Mouse (Mus musculus) kidney, postnatal 0 days (tissue): ENCODE data around the gene 6430548M08Rik. TPM values are rescaled to one million over a fixed set of nuclear protein-coding genes. Genes with fewer than 3 reads are reported as not detected.

Experiments used
- ATAC-seq: fragments of 200-750 bp; cut with Nextera tagmentation; replicated peaks from 2 replicates; pipeline ENCODE4 v1.8.0; 2017; ENCODE audit warnings: low read depth, moderate number of reproducible peaks, moderate TSS enrichment, moderate library complexity; ENCODE audit not compliant: low FRiP score
- DNase-seq: peaks from one replicate; pipeline ENCODE4 v3.0.0-alpha.2; 2016; ENCODE audit warnings: low spot score
- H3K27ac ChIP-seq: fragments of 300-500 bp; sonication (generic); 2 replicates; pipeline ENCODE4 v1.5.1; 2014; ENCODE audit warnings: mild to moderate bottlenecking
- H3K27me3 ChIP-seq: fragments of 300-500 bp; sonication (generic); 2 replicates; pipeline ENCODE4 v1.6.1; 2014; ENCODE audit warnings: low read length, mixed read lengths; ENCODE audit not compliant: insufficient read depth
- H3K36me3 ChIP-seq: fragments of 300-500 bp; sonication (generic); 2 replicates; pipeline ENCODE4 v1.6.1; 2014; ENCODE audit warnings: low read length, mixed read lengths; ENCODE audit not compliant: insufficient read depth
- H3K4me1 ChIP-seq: fragments of 300-500 bp; sonication (generic); replicated peaks from 2 replicates; pipeline ENCODE4 v1.6.1; 2014; ENCODE audit warnings: antibody characterized with exemption, low read length, mixed read lengths; ENCODE audit not compliant: insufficient read depth
- H3K4me2 ChIP-seq: fragments of 300-500 bp; sonication (generic); 2 replicates; pipeline ENCODE4 v1.6.1; 2014; ENCODE audit warnings: mild to moderate bottlenecking, low read length, moderate library complexity, mixed read lengths
- H3K4me3 ChIP-seq: fragments of 300-500 bp; sonication (generic); replicated peaks from 2 replicates; pipeline ENCODE4 v1.5.1; 2014; ENCODE audit warnings: low read depth, low read length
- H3K9ac ChIP-seq: fragments of 300-500 bp; sonication (generic); 2 replicates; pipeline ENCODE4 v1.6.1; 2014; ENCODE audit warnings: low read depth, low read length
- H3K9me3 ChIP-seq: fragments of 300-500 bp; sonication (generic); replicated peaks from 2 replicates; pipeline ENCODE4 v1.6.1; 2016; ENCODE audit warnings: low read length, inconsistent platforms, mixed read lengths
- CTCF ChIP-seq: IDR thresholded peaks from 2 replicates; pipeline ENCODE4 v1.5.1; 2016; ENCODE audit warnings: antibody characterized with exemption, low read depth, mild to moderate bottlenecking, moderate library complexity
- WGBS: fragments of 180-500 bp; shearing (Covaris S2); extraction: QIAGEN DNeasy Blood & Tissue Kit; methylation state at CpG from one replicate; pipeline ENCODE4 v1.1.7; 2014; 5-methylcytosine and 5-hydroxymethylcytosine counted together
- polyA plus RNA-seq: library from polyadenylated mRNA; unstranded; fragments of >200 nt; fragmentation: Nextera tagmentation; extraction: Ambion mirVana; gene quantifications from 2 replicates; pipeline ENCODE4 v1.2.1, GENCODE M21; 2015

The 6430548M08Rik gene
- polyA plus RNA-seq, 1 experiment from 2014 or later, result 6.9 TPM

GRCm38 (mm10) chr8:120184850-120185792 lies 71.2 kb downstream of the 6430548M08Rik start:
- ATAC-seq (no peak), DNase-seq (peak; percentile 67)
- Histone ChIP-seq H3K9ac (no peak overlapping the region), H3K27me3 (no peaks in the 10 kb centered on the region), H3K4me3 (no peak overlapping the region), H3K4me1 (peaks cover 32% of the 10 kb centered on the region), H3K9me3 (no peaks in the 10 kb centered on the region), H3K4me2 (no peak overlapping the region), H3K36me3 (no peaks in the 10 kb centered on the region), H3K27ac (no peak overlapping the region; the same call in 1 of the 2 replicates)
- no peak for TF ChIP-seq CTCF
- 25% methylated on average over 17 of the region's 17 CpGs for WGBS

- H3K9me3 ChIP-seq, result no peaks in the 10 kb centered on the region
- no peak overlapping the region for H3K27ac ChIP-seq
- H3K4me1 ChIP-seq, result peaks cover 32% of the 10 kb centered on the region
- no peak overlapping the region for H3K9ac ChIP-seq
- H3K4me2 ChIP-seq, result no peak overlapping the region
- no peak overlapping the region for H3K4me3 ChIP-seq
- H3K36me3 ChIP-seq, result no peaks in the 10 kb centered on the region
- H3K27me3 ChIP-seq, result no peaks in the 10 kb centered on the region
- no peak for DNase-seq
- no peak for ATAC-seq
- 52% methylated on average over 8 of the region's 8 CpGs for WGBS
- TF ChIP-seq CTCF, result no peak
Observed at GRCm38 (mm10) chr8:120186454-120186853, 72.5 kb downstream of the 6430548M08Rik start.

- Histone ChIP-seq H3K9ac (no peak overlapping the region), H3K36me3 (no peaks in the 10 kb centered on the region), H3K27ac (no peak overlapping the region), H3K4me3 (no peak overlapping the region), H3K4me1 (peaks cover 32% of the 10 kb centered on the region), H3K27me3 (no peaks in the 10 kb centered on the region), H3K9me3 (no peaks in the 10 kb centered on the region), H3K4me2 (no peak overlapping the region)
- ATAC-seq (no peak), DNase-seq (no peak)
- 75% methylated on average over 6 of the region's 6 CpGs for WGBS
- no peak for TF ChIP-seq CTCF
Observed at GRCm38 (mm10) chr8:120188510-120188909, 74.6 kb downstream of the 6430548M08Rik start.

- peaks cover 26% of the 10 kb centered on the region for H3K4me1 ChIP-seq
- H3K4me2 ChIP-seq, result no peak overlapping the region
- no peaks in the 10 kb centered on the region for H3K9me3 ChIP-seq
- H3K36me3 ChIP-seq, result no peaks in the 10 kb centered on the region
- ATAC-seq (no peak), DNase-seq (no peak)
- H3K9ac ChIP-seq, result no peak overlapping the region
- H3K4me3 ChIP-seq, result no peak overlapping the region
- no peaks in the 10 kb centered on the region for H3K27me3 ChIP-seq
- no peak overlapping the region for H3K27ac ChIP-seq
- 48% methylated on average over 6 of the region's 6 CpGs for WGBS
- no peak for TF ChIP-seq CTCF
Observed at GRCm38 (mm10) chr8:120189440-120189839, 75.5 kb downstream of the 6430548M08Rik start.

GRCm38 (mm10) chr8:120190107-120190809 lies 76.3 kb downstream of the 6430548M08Rik start:
- Histone ChIP-seq H3K27me3 (no peaks in the 10 kb centered on the region), H3K9ac (no peak overlapping the region), H3K9me3 (no peaks in the 10 kb centered on the region), H3K4me3 (no peak overlapping the region), H3K4me1 (peaks cover 21% of the 10 kb centered on the region), H3K27ac (no peak overlapping the region), H3K36me3 (no peaks in the 10 kb centered on the region), H3K4me2 (0 out of 2 replicates have a peak overlapping the region, but pooled peaks have one; percentile 46)
- no peak for TF ChIP-seq CTCF
- peak; percentile 11; the same call in 1 of the 2 replicates for ATAC-seq
- 80% methylated on average over 17 of the region's 17 CpGs for WGBS
- DNase-seq, result no peak

- peaks cover 15% of the 10 kb centered on the region for H3K4me1 ChIP-seq
Observed at GRCm38 (mm10) chr8:120190810-120191413, 77.0 kb downstream of the 6430548M08Rik start.

More at GRCm38 (mm10) chr8:120190810-120191413, 77.0 kb downstream of the 6430548M08Rik start:
- Histone ChIP-seq H3K9me3 (no peaks in the 10 kb centered on the region), H3K4me2 (peak overlapping the region; percentile 46), H3K27ac (peak overlapping the region; percentile 81), H3K4me3 (no peak overlapping the region), H3K9ac (peak overlapping the region; percentile 31; the same call in 1 of the 2 replicates), H3K27me3 (no peaks in the 10 kb centered on the region), H3K36me3 (no peaks in the 10 kb centered on the region)
- DNase-seq (peak; percentile 88), ATAC-seq (peak; percentile 86)
- TF ChIP-seq CTCF, result no peak; the same call in 1 of the 2 replicates
- WGBS, result 29% methylated on average over 20 of the region's 20 CpGs
